Mouse (Mus musculus): ENCODE measurements around the gene Tmem79. TPM values are rescaled to one million over a fixed set of nuclear protein-coding genes. Genes with fewer than 3 reads are reported as not detected.

Tmem79 gene
- total and polyA plus RNA-seq, 3 experiments: 1.6 to 3.7 (median 3.2) TPM

- Histone ChIP-seq H3K4me2 (ENCODE audit: insufficient read depth, low read depth, poor library complexity, severe bottlenecking) (no peak overlapping the region), H3K9me3 (replicated peaks; ENCODE audit: low read length) (no peaks in the 10 kb centered on the region), H3K4me3 (replicated peaks in 1 of 3; ENCODE audit: low read depth in 2 of 3, low read length in 2 of 3, poor library complexity in 1 of 3) (no peak overlapping the region), H3K36me3 (replicated peaks in 1 of 2; ENCODE audit: control insufficient read depth in 1 of 2, insufficient read depth in 1 of 2, low read length in 1 of 2) (peaks cover 74 to 98% of the 10 kb centered on the region in 2 experiments), H3K9ac (ENCODE audit: insufficient read depth, low read depth) (no peak overlapping the region), H3K79me2 (replicated peaks; ENCODE audit: control insufficient read depth, extremely low read depth, insufficient read depth, poor library complexity, severe bottlenecking) (no peaks in the 10 kb centered on the region), H3K27ac (ENCODE audit: insufficient read depth, low read depth) (no peak overlapping the region), H3K4me1 (ENCODE audit: control insufficient read depth in 1 of 2, insufficient read depth in 2 of 2) (no peaks in the 10 kb centered on the region), H3K27me3 (replicated peaks) (no peaks in the 10 kb centered on the region)
- in situ Hi-C loops (cut with MboI; ENCODE audit: low pct_ligation_motif_present, low pct_unique_long_range_greater_than_20kb, low sequenced_read_pairs): no loop called here
- dilution Hi-C loops (cut with MboI; ENCODE audit: extremely low pct_ligation_motif_present, extremely low pct_unique_long_range_greater_than_20kb, low sequenced_read_pairs): no loop called here
- no peak for DNase-seq (ENCODE audit: extremely low read depth)
- TF ChIP-seq RCOR1 (conservative IDR thresholded peaks at IDR 0.05; ENCODE audit: low read depth, low read length) (no peak), SMC3 (IDR thresholded peaks at IDR 0.05; ENCODE audit: low read depth, low read length) (no peak), JUND (conservative IDR thresholded peaks at IDR 0.05; ENCODE audit: low read depth, low read length) (no peak), MYC (IDR thresholded peaks at IDR 0.05; ENCODE audit: low read depth, low read length) (no peak), EP300 (IDR thresholded peaks at IDR 0.05; ENCODE audit: low read length) (no peak), CHD1 (IDR thresholded peaks at IDR 0.05; ENCODE audit: low read depth, low read length) (no peak), ETS1 (conservative IDR thresholded peaks at IDR 0.05; ENCODE audit: low read depth, low read length) (no peak), NELFE (IDR thresholded peaks at IDR 0.05; ENCODE audit: low read depth, low read length) (no peak), KAT2A (IDR thresholded peaks at IDR 0.05; ENCODE audit: insufficient replicate concordance, low read length) (no peak)
Observed at GRCm38 (mm10) chr3:88359989-88360388, 24.0 kb upstream of the Tmem79 start.

DNA sequence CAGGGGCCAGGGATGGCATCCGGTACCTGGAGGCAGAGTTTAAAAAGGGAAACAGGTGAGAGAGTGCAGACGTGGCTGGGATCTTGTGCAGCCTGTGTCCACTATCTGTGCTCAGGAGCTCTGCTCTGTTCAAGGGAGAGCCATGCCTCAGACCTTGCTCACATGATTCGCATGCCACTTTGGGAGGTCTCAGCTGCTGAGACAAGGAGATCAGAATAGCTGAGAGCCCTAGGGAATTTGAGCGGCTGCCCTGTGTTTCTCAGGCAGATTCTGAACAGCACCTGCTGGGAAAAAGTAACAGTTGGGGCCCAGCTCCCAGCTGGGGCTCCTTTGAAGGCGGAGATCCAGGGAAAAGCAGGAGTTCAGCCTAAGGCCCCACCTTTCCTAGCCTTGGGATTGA lies 23.6 kb upstream of the Tmem79 start:
- H3K9me3 ChIP-seq (replicated peaks; ENCODE audit: low read length): no peaks in the 10 kb centered on the region
- H3K36me3 ChIP-seq (replicated peaks in 1 of 2; ENCODE audit: control insufficient read depth in 1 of 2, insufficient read depth in 1 of 2, low read length in 1 of 2): peaks cover 77 to 99% of the 10 kb centered on the region in 2 experiments
- dilution Hi-C loops (cut with MboI; ENCODE audit: extremely low pct_ligation_motif_present, extremely low pct_unique_long_range_greater_than_20kb, low sequenced_read_pairs) (no loop called here), in situ Hi-C loops (cut with MboI; ENCODE audit: low pct_ligation_motif_present, low pct_unique_long_range_greater_than_20kb, low sequenced_read_pairs) (no loop called here)
- H3K4me1 ChIP-seq (ENCODE audit: control insufficient read depth in 1 of 2, insufficient read depth in 2 of 2): no peaks in the 10 kb centered on the region
- no peak overlapping the region for H3K4me2 ChIP-seq (ENCODE audit: insufficient read depth, low read depth, poor library complexity, severe bottlenecking)
- no peak overlapping the region for H3K27ac ChIP-seq (ENCODE audit: insufficient read depth, low read depth)
- no peak overlapping the region for H3K9ac ChIP-seq (ENCODE audit: insufficient read depth, low read depth)
- TF ChIP-seq MXI1 (IDR thresholded peaks at IDR 0.05; ENCODE audit: low read depth, low read length): no peak
- TF ChIP-seq MAX (IDR thresholded peaks at IDR 0.05; ENCODE audit: low read length): no peak
- TF ChIP-seq UBTF (IDR thresholded peaks at IDR 0.05; ENCODE audit: low read depth, low read length): no peak
- TF ChIP-seq MEF2A (IDR thresholded peaks at IDR 0.05; ENCODE audit: borderline replicate concordance, low read depth, low read length): no peak
- TF ChIP-seq ZKSCAN1 (IDR thresholded peaks at IDR 0.05; ENCODE audit: borderline replicate concordance, low read depth, low read length): no peak
- TF ChIP-seq POLR2AphosphoS2 (IDR thresholded peaks at IDR 0.05; ENCODE audit: low read depth, low read length): no peak
- TF ChIP-seq SMC3 (IDR thresholded peaks at IDR 0.05; ENCODE audit: low read depth, low read length): no peak
- TF ChIP-seq ZMIZ1 (IDR thresholded peaks at IDR 0.05; ENCODE audit: low read depth, low read length): no peak
- no peaks in the 10 kb centered on the region for H3K79me2 ChIP-seq (replicated peaks; ENCODE audit: control insufficient read depth, extremely low read depth, insufficient read depth, poor library complexity, severe bottlenecking)
- no peak overlapping the region for H3K4me3 ChIP-seq (replicated peaks in 1 of 3; ENCODE audit: low read depth in 2 of 3, low read length in 2 of 3, poor library complexity in 1 of 3)
- DNase-seq (ENCODE audit: extremely low read depth): no peak
- H3K27me3 ChIP-seq (replicated peaks): no peaks in the 10 kb centered on the region

Data from CH12.LX (cell line).